Mouse (Mus musculus): ENCODE results near the gene Nckap1. TPM values are rescaled to one million over a fixed set of nuclear protein-coding genes. Genes with fewer than 3 reads are reported as not detected.

Gene Nckap1
- polyA plus RNA-seq, 1 experiment = 30.4 TPM

DNA sequence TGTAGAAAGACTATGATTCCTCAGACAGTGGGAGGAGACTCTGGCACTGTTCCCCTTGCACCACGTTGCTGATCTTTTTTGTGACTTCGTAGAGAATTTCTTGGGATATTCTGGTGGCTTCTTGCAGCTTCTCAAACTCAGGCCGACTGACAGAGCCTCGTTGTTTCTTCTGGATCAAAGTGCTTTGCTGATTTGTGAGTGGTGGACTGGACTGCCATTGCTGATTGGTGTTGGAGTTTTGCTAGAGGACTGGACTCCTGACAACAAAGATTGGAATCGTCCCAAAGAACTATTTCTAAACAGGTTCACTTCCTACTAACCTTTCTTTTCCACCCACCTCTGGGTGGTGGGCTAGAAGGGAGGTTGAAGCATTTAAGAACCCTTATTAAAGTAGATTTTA is 21.5 kb downstream of the Nckap1 start:
- Histone ChIP-seq H3ac (ENCODE audit: control insufficient read depth, insufficient read length, low read depth) (no peak overlapping the region), H3K79me3 (ENCODE audit: low read depth) (peaks cover 21% of the 10 kb centered on the region), H3K27me3 (ENCODE audit: control insufficient read depth, insufficient read depth, insufficient read length) (no peaks in the 10 kb centered on the region), H3K79me2 (ENCODE audit: control insufficient read depth, insufficient read depth) (peaks cover 87% of the 10 kb centered on the region), H3K36me3 (ENCODE audit: control insufficient read depth, insufficient read depth) (peaks cover 12% of the 10 kb centered on the region), H3K4me3 (ENCODE audit: insufficient read depth, poor library complexity, severe bottlenecking) (no peak overlapping the region)
- TF ChIP-seq FOSL1 (IDR thresholded peaks at IDR 0.05; ENCODE audit: insufficient read depth, low read length, poor library complexity, severe bottlenecking) = no peak

DNA sequence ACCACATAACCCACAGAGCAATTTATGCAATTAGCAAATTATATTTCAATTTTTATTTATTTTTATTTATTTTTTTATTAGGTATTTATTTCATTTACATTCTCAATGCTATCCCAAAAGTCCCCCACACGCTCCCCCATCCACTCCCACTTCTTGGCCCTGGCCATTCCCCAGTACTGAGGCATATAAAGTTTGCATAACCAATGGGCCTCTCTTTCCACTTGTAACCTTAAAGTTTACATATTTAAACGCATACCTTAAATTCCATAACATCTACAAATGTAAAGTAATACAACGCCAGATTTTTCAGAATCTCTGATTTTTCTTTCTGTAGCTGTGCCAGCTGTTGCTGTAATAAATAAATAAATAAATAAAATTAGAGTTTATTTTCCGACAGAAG is 26.7 kb downstream of the Nckap1 start:
- Histone ChIP-seq H3K27me3 (ENCODE audit: control insufficient read depth, insufficient read depth, insufficient read length) (no peaks in the 10 kb centered on the region), H3K36me3 (ENCODE audit: control insufficient read depth, insufficient read depth) (peaks cover 49% of the 10 kb centered on the region), H3K79me2 (ENCODE audit: control insufficient read depth, insufficient read depth) (peaks cover 40% of the 10 kb centered on the region), H3ac (ENCODE audit: control insufficient read depth, insufficient read length, low read depth) (no peak overlapping the region), H3K79me3 (ENCODE audit: low read depth) (peaks cover 7% of the 10 kb centered on the region), H3K4me3 (ENCODE audit: insufficient read depth, poor library complexity, severe bottlenecking) (no peak overlapping the region)
- TF ChIP-seq FOSL1 (IDR thresholded peaks at IDR 0.05; ENCODE audit: insufficient read depth, low read length, poor library complexity, severe bottlenecking) (no peak), USF1 (IDR thresholded peaks at IDR 0.05; ENCODE audit: low read depth) (no peak), CTCF (IDR thresholded peaks at IDR 0.05; ENCODE audit: control insufficient read depth, insufficient read depth, insufficient read length) (no peak), MAX (IDR thresholded peaks at IDR 0.05) (no peak), MYOD1 (IDR thresholded peaks at IDR 0.05; ENCODE audit: control insufficient read depth, insufficient read length, low read depth) (no peak), CEBPB (IDR thresholded peaks at IDR 0.05; ENCODE audit: low read depth) (no peak), MYOG (IDR thresholded peaks at IDR 0.05; ENCODE audit: control insufficient read depth, extremely low read depth, insufficient read length) (no peak)

DNA sequence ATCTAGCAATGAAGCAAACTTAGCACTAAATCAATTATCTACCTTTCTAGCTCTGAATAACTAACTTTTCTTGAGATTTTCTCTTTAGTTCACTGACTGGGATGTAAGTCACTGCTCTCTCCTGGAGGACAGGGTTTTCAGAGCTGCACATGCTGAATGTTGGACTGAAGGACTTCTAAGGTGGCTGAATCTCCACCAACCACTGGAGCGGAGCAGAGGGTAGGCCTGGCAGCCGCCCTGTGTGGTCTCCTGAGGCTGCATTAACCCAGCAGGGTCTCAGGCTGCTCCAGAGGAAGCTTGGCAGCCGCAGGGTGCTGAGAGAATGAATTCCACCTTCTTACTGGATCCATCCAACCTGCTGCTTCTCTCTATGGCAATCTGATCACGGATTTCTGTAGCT is 31.5 kb downstream of the Nckap1 start:
- TF ChIP-seq MYOG (IDR thresholded peaks at IDR 0.05; ENCODE audit: control insufficient read depth, extremely low read depth, insufficient read length) (no peak), MYOD1 (IDR thresholded peaks at IDR 0.05; ENCODE audit: control insufficient read depth, insufficient read length, low read depth) (no peak), USF1 (IDR thresholded peaks at IDR 0.05; ENCODE audit: low read depth) (no peak), CEBPB (IDR thresholded peaks at IDR 0.05; ENCODE audit: low read depth) (no peak), FOSL1 (IDR thresholded peaks at IDR 0.05; ENCODE audit: insufficient read depth, low read length, poor library complexity, severe bottlenecking) (no peak), CTCF (IDR thresholded peaks at IDR 0.05; ENCODE audit: control insufficient read depth, insufficient read depth, insufficient read length) (no peak), MAX (IDR thresholded peaks at IDR 0.05) (no peak)
- H3K36me3 ChIP-seq (ENCODE audit: control insufficient read depth, insufficient read depth) = peaks cover 87% of the 10 kb centered on the region

DNA sequence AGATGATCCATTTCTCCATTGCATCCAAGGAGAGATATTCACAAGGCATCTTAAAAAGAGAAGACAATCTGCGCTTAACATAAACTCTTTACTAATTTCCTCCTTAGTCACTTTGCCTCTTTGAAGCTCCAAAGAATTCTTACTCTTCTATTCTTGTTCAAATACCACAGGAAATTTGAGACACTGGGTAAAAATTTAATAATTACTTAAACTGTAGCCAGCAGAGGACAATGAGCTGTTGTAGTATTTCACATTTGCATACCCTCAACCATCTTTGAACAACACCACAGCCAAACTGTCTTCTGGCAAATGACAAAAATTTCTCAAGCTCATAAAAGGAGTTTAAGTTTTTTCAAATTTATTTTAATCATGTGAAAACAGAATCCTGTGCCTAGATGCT is 33.3 kb downstream of the Nckap1 start:
- Histone ChIP-seq H3ac (ENCODE audit: control insufficient read depth, insufficient read length, low read depth) (no peak overlapping the region), H3K36me3 (ENCODE audit: control insufficient read depth, insufficient read depth) (peaks cover 89% of the 10 kb centered on the region), H3K79me3 (ENCODE audit: low read depth) (no peaks in the 10 kb centered on the region), H3K4me3 (ENCODE audit: insufficient read depth, poor library complexity, severe bottlenecking) (no peak overlapping the region), H3K79me2 (ENCODE audit: control insufficient read depth, insufficient read depth) (no peaks in the 10 kb centered on the region), H3K27me3 (ENCODE audit: control insufficient read depth, insufficient read depth, insufficient read length) (no peaks in the 10 kb centered on the region)
- TF ChIP-seq MYOG (IDR thresholded peaks at IDR 0.05; ENCODE audit: control insufficient read depth, extremely low read depth, insufficient read length) (no peak), CTCF (IDR thresholded peaks at IDR 0.05; ENCODE audit: control insufficient read depth, insufficient read depth, insufficient read length) (no peak), MAX (IDR thresholded peaks at IDR 0.05) (no peak)

More for the DNA sequence above, 31.5 kb downstream of the Nckap1 start:
- H3K4me3 ChIP-seq (ENCODE audit: insufficient read depth, poor library complexity, severe bottlenecking) = no peak overlapping the region
- H3K27me3 ChIP-seq (ENCODE audit: control insufficient read depth, insufficient read depth, insufficient read length) = no peaks in the 10 kb centered on the region
- H3K79me2 ChIP-seq (ENCODE audit: control insufficient read depth, insufficient read depth) = peaks cover 4% of the 10 kb centered on the region
- H3K79me3 ChIP-seq (ENCODE audit: low read depth) = no peaks in the 10 kb centered on the region
- H3ac ChIP-seq (ENCODE audit: control insufficient read depth, insufficient read length, low read depth) = no peak overlapping the region

DNA sequence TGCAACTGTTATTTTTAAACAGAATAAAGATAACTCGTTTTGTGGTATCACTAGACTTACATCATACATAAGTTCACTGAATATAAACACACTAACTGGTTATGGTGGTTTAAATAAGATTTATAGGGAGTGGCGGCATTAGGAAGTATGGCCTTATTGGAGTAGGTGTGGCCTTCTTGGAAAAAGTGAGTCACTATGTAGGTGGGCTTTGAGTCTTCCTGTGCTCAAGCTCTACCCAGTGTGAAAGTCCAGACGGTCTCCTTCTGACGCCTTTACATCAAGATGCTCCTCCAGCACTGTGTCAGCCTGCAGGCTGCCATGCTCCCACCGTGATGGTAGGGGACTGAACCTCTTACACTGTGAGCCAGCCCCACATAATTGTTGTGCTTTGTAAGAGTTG is 38.4 kb downstream of the Nckap1 start:
- TF ChIP-seq FOSL1 (IDR thresholded peaks at IDR 0.05; ENCODE audit: insufficient read depth, low read length, poor library complexity, severe bottlenecking) (no peak), MAX (IDR thresholded peaks at IDR 0.05) (no peak), MYOG (IDR thresholded peaks at IDR 0.05; ENCODE audit: control insufficient read depth, extremely low read depth, insufficient read length) (no peak), CEBPB (IDR thresholded peaks at IDR 0.05; ENCODE audit: low read depth) (no peak), CTCF (IDR thresholded peaks at IDR 0.05; ENCODE audit: control insufficient read depth, insufficient read depth, insufficient read length) (no peak), MYOD1 (IDR thresholded peaks at IDR 0.05; ENCODE audit: control insufficient read depth, insufficient read length, low read depth) (no peak), USF1 (IDR thresholded peaks at IDR 0.05; ENCODE audit: low read depth) (no peak)
- Histone ChIP-seq H3K27me3 (ENCODE audit: control insufficient read depth, insufficient read depth, insufficient read length) (no peaks in the 10 kb centered on the region), H3ac (ENCODE audit: control insufficient read depth, insufficient read length, low read depth) (no peak overlapping the region), H3K79me3 (ENCODE audit: low read depth) (no peaks in the 10 kb centered on the region), H3K4me3 (ENCODE audit: insufficient read depth, poor library complexity, severe bottlenecking) (no peak overlapping the region), H3K79me2 (ENCODE audit: control insufficient read depth, insufficient read depth) (no peaks in the 10 kb centered on the region), H3K36me3 (ENCODE audit: control insufficient read depth, insufficient read depth) (peaks cover 72% of the 10 kb centered on the region)

DNA sequence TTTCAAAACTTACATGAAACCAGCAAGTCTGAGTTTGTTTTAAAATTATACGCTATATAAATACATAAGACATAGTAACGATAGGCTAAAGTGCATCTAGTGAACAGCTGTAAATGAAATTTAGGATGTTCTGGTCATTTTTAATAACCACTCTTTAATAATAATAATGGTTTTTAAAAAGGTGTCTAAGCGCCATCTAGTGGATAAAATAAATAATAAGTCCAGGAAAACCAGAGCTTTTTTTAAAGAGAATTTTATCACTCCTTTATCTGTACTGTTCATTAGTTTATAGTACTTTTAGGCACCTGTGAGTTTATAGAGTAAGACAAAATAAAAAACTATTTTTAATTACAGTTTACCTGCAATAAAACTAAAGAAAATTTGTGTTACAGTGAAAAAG is 44.0 kb downstream of the Nckap1 start:
- Histone ChIP-seq H3K36me3 (ENCODE audit: control insufficient read depth, insufficient read depth) (peaks cover 71% of the 10 kb centered on the region), H3K27me3 (ENCODE audit: control insufficient read depth, insufficient read depth, insufficient read length) (no peaks in the 10 kb centered on the region), H3K4me3 (ENCODE audit: insufficient read depth, poor library complexity, severe bottlenecking) (no peak overlapping the region), H3K79me3 (ENCODE audit: low read depth) (no peaks in the 10 kb centered on the region), H3ac (ENCODE audit: control insufficient read depth, insufficient read length, low read depth) (no peak overlapping the region), H3K79me2 (ENCODE audit: control insufficient read depth, insufficient read depth) (no peaks in the 10 kb centered on the region)
- TF ChIP-seq CEBPB (IDR thresholded peaks at IDR 0.05; ENCODE audit: low read depth) (no peak), CTCF (IDR thresholded peaks at IDR 0.05; ENCODE audit: control insufficient read depth, insufficient read depth, insufficient read length) (no peak), MYOG (IDR thresholded peaks at IDR 0.05; ENCODE audit: control insufficient read depth, extremely low read depth, insufficient read length) (no peak), FOSL1 (IDR thresholded peaks at IDR 0.05; ENCODE audit: insufficient read depth, low read length, poor library complexity, severe bottlenecking) (no peak), MYOD1 (IDR thresholded peaks at IDR 0.05; ENCODE audit: control insufficient read depth, insufficient read length, low read depth) (no peak), USF1 (IDR thresholded peaks at IDR 0.05; ENCODE audit: low read depth) (no peak), MAX (IDR thresholded peaks at IDR 0.05) (no peak)

Measured in C2C12 (cell line).